Mouse (Mus musculus) T-helper 1 cell (primary cell): Measurements from ENCODE around the gene Cyp2c50.
"Not testable (repeated sequence)": the region's sequence is repeated elsewhere in the genome, so short reads cannot be mapped to it uniquely, and the experiment has no call there.

Experiments
- in situ Hi-C: fragments of 300-600 bp; cut with MboI, MseI; formaldehyde crosslinking; loops from one replicate; pipeline ENCODE4 v1.15.1; 2025; ENCODE audit warnings: high pct_unique_total_duplicates

The Cyp2c50 gene

DNA sequence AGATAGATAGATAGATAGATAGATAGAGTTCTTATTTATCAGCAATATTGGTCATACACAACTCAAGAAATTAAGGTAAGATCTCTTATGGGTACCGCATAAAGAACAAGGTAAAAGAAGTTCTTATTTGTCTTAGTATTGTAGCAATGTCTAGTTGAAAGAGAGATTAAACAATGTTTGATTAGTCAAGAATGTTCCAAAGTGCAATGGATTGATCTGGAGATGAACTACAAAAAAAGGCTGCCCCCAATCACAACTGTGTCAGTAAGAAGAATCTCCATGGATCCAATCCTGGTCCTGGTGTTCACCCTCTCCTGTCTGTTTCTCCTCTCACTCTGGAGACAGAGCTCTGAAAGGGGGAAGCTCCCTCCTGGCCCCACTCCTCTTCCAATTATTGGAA lies at the start of gene Cyp2c50:
Cyp2c50 (plus strand) TSS at position 268 of the 400 bp plus-strand sequence.
- in situ Hi-C loops, result not testable (repeated sequence)

DNA sequence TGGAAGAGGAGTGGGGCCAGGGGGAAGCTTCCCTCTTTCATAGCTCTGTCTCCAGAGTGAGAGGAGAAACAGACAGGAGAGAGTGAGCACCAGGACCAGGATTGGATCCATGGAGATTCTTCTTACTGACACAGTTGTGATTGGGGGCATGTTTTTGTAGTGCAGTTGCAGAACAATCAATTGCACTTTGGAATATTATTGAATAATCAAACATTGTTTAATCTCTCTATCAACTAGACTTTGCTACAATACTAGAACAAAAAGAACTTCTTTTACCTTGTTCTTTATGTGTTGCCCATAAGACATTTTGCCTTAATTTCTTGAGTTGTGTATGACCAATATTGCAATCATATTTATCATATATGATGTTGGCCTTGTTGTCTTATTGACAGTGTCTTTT lies 15.8 kb upstream of the Cyp2c50 start, which contains the start of gene Cyp2c54:
Cyp2c54 (minus strand) TSS at position 127 of the 400 bp plus-strand sequence.
- in situ Hi-C loops, result no loop called here

DNA sequence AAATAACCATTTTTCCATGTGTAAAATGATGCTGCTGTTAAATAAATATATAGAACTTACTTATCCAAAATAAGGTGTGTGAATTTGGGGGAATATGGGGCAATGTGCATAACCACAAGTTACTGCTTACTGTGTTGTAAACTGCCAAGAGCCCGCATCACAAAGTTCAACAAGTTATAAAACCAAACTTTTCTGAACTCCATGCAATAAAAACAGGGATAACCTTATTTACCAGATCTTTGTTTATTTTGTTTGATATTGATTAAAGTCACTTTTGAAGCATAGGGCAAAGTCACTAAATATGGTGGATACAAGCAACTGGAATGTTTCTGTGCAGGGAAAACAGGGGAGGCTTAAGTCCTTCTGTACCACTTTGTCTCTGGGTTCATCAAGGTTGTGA lies 1.1 kb upstream of the Cyp2c50 start:
- in situ Hi-C loops, result no loop called here

DNA sequence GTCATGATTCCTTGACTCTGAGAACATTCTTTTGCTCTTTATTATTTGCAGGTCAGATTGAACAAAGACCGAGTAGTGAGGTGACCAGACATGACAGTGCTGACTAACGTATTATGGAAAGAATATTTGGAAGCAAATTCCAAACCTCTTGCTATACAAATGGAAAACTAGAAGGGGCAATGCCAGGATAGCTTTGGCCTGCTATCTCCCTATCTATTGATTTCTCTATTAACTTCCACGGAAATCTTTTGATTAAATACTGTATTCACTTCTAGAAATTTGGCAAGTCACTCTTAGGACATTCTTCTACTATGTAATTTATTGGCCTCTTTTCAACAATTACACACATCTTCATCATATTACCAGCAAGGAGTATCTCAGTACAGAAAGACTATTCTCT lies 1.6 kb downstream of the Cyp2c50 start:
- in situ Hi-C loops, result no loop called here

DNA sequence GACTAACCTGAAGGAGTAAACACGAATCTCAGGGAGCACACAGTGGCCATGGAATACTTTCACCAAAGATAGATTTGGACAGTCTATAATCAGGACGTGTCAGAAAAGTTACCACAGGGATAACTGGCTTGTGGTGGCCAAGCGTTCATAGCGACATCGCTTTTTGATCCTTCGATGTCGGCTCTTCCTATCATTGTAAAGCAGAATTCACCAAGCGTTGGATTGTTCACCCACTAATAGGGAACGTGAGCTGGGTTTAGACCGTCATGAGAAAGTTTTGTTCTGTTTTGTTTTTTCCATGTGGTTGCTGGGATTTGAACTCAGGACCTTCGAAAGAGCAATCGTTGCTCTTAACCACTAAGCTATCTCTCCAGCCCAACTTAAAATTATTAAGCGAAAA lies 30.1 kb downstream of the Cyp2c50 start:
- in situ Hi-C loops, result loop anchor here (5.0 kb wide), 1 partner anchor 1237 kb away; no protein-coding TSS in a partner anchor

DNA sequence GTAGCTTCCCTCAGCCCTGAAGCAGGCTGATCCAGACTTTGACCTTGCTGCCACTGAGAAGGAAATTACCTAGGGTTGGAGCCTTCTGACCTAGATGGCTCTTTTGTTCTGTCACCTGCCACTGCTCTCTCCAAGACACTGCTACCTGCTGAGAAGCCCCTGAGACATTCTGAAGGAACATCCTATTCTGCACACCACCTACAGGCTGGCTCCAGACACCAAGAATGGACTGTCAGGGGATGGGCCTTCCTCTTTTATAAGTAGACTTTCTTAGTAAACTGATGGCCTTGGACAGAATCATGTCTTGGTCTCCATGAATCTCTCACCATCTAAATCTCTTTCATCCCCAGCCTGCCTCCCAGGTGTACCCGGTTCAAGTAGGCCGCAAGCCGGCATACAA lies 35.7 kb downstream of the Cyp2c50 start:
- in situ Hi-C loops, result not testable (repeated sequence)

DNA sequence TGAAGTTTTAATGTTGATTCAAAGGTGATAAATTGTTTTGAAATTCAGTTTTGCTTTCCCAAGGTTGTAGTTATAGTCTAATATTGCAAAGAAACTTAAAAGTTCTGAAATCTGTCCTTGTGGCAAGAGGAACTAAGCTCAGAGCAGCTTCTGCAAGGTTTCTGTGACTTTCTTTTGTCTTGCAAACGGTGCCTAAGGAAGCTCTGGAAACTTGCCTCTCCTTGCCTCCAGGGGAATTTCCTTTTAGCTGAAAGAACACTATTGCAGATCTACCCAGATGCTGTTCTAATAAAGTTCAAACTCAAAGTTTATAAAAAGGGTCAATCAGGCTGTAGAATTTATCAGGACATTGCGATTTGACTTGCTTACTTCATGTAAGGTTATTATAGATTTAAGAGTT lies 37.5 kb downstream of the Cyp2c50 start:
- in situ Hi-C loops, result not testable (repeated sequence)
